Mouse (Mus musculus) mouse embryonic stem cell (cell line): ENCODE measurements around the gene Terb1.

Source experiments
- in situ Hi-C, 2 experiments: fragments of 300-500 bp; cut with MboI; formaldehyde crosslinking; loops; 1 replicate in 1 of 2; 3 replicates in 1 of 2; pipeline ENCODE4 v1.14.3; 2019 to 2020; ENCODE audit warnings: low sequenced_read_pairs in 2 of 2, low pct_unique_long_range_greater_than_20kb in 1 of 2, mixed read lengths in 1 of 2; ENCODE audit not compliant: unreplicated experiment in 1 of 2

Terb1 gene

DNA sequence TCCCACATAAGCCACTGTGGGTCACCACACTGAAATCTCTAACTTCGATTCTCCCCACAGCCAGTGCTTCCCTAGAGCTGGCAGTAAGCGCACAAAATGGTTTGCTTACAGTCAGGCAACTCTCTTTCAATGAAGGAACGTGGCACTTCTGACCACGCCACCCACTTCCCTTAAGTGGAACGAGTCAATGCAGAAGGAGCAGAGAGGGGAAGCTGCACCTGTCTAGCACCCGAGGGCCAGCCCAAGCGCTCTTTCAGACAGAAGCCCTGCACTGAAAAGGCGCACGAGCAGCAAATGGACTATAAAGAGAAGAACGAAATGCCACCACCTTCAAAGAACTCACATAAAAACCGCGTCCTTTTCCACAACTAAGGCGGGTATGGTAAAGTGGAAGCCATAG lies 82.0 kb downstream of the Terb1 start:
- in situ Hi-C loops: no loop called here

DNA sequence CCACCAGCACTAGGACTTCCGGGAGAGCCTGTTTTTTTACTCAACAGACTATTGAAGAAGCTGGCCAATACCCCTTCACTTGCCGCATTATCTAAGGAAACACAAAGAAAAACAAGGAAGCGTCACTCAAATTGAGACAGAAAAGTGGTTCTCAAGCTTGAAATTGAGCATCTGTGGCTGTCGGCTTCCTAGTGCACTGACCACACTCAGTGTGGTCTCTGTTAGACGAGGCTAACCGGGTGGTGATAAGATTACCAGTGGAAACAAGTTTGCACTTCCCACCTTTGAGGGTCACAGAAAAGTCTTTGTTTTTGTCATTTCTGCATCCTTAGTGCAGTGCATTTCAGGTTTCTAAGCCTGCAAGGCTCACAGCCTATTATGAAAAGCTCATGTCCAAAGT lies 87.4 kb downstream of the Terb1 start:
- in situ Hi-C loops: no loop called here

DNA sequence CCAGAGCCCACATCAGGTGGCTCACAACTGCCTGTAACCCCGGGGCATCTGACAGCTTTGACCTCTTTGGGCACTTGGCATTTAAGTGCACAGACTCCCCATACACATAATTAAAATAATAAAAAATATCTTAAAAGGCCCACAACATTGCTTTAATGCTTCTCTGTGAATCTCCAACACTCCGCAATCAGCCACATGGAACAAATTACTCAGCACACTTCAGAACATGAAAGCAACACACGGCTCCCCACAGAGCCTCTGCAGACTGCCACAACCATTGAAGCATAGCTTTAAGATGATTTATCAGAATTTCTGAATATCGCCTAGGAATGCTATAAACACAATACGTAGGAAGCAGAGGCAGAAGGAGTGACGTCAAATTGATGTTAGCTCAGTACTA lies 93.7 kb downstream of the Terb1 start:
- in situ Hi-C loops: no loop called here

DNA sequence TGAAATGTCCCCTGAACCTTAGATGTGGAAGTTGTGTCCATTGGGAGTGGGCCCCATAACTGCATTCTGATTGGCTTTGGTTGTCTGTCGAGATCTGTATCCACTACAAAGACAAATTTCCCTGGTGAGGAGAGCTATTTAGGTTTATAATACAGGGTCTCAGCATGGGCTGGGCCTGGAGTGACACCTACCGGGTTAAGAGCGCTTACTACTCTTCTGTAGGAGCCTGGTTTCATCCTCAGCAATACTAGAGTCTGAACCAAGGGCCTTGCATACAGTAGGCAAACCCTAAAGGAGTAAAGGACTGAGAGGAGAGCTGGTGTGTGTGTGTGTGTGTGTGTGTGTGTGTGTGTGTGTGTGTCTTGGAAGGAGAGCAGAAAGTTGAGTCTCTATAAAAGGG lies 95.5 kb downstream of the Terb1 start:
- in situ Hi-C loops: no loop called here

DNA sequence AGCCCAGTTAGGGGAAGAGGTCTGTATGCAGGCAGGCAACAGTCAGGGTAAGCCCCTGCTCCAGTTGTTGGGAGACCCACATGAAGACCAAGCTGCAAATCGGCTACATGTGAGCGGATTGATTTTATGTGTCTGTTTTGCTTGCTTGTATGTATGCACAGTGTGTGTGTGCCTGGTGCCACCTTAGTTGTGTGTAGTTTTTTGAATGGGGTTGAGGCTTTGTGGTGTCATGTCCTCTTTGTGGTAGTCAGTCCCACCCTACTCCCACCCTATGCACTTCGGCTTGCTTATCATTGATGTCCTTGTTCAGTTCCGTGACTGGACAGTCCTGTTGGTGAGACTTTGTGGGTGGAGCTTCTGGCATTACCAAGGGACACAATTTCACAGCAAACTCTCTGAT lies 95.9 kb downstream of the Terb1 start:
- in situ Hi-C loops: no loop called here

DNA sequence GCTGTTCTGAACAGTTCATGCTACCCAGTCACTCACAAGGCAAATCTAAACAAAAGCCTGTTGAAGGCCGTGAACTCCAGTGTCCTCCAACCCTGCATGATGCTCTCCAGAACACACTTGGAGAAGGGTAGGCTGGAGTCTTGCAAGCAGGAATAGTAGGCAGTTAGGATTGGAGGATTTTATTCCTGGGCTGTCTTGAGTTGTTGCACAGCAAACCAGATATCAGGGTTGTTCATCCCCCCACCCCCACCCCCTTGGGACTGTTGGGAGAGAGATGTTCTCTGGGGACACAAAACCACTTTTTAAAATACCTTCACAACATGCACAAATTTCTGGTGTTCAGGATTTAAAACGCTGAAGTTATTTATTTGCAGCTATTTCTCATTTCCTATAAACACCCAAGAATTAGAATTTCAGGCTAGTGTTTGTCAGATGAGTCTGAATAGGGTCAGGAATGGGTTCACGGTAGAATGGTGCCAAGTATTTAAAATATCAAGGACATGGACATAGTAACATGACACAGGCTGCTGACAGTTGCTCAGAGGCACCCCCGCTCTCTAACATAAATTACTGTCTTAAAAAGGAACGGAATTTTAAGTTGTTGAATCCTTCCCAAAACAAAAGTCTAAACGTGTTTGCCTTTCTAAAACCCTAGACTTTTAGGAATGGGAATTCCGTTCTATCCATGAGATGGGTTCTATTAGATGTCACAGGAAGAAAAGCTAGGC lies 96.7 kb downstream of the Terb1 start:
- in situ Hi-C loops: no loop called here

DNA sequence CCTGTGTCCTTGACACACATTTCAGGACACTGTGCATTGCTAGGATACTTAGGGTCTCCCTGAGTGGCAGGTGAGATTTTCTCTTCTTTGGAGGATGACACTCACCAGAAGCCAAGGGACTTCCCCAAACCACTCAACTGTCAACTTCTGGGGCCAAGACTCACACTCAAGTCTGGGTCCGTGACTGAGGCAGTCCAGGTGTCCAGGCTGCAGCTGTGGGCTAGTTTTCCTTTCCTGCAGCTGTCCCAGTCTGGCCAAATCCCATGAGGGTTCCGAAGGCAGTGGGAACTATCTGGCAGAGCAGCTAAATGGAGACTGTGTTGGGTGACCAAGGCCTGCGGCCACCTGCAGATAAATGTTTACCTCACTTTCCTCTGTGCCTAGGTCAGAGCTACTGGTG lies 97.7 kb downstream of the Terb1 start:
- in situ Hi-C loops: no loop called here

DNA sequence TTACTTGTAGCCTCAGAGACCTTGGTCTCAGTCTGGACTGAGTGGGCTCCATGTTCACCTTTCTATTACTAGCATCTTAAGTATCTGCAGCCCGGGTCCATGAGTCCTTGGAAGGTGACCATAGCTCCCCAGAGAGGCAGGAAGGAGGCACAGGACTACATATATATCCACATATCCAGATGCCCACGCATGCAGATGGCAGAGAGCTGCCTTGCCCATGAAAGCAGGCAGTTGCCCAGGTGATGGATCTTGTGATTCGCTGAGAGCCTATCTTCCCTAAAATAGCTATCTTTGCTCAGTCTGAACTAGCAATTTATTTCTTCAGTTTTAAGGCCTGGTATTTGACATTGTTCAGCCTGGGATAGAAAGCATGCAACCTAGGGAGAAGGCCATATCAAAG lies 98.2 kb downstream of the Terb1 start:
- in situ Hi-C loops: no loop called here

DNA sequence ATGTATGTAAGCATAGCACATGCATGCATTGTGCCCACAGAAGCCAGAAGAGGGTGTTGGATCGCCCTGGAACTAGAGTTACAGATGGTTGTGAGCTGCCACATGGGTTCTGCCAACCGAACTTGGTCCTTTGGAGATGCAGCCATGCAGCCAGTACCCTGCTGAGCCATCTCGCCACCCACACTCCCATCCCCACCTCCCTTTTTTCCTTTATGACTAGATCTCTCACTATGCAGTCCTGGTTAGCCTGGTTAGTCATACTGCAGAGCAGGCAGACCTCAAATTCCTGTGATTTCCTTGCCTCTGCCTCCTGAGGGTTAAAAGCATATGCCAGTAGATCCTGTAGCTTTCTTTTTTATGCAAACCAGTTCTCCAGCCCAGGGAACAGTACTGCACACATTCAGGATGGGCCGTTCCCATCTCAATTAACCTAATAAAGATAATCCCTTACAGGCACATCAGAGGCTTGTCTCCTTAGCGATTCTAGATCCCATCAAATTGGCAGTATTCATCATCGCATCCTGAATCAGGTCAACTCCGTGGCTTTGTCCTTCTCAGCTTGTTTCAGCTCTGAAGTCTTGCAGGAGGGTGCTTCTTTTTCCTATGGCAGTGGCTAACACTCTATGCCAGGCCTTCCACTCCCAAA lies 99.0 kb downstream of the Terb1 start:
- in situ Hi-C loops: no loop called here

DNA sequence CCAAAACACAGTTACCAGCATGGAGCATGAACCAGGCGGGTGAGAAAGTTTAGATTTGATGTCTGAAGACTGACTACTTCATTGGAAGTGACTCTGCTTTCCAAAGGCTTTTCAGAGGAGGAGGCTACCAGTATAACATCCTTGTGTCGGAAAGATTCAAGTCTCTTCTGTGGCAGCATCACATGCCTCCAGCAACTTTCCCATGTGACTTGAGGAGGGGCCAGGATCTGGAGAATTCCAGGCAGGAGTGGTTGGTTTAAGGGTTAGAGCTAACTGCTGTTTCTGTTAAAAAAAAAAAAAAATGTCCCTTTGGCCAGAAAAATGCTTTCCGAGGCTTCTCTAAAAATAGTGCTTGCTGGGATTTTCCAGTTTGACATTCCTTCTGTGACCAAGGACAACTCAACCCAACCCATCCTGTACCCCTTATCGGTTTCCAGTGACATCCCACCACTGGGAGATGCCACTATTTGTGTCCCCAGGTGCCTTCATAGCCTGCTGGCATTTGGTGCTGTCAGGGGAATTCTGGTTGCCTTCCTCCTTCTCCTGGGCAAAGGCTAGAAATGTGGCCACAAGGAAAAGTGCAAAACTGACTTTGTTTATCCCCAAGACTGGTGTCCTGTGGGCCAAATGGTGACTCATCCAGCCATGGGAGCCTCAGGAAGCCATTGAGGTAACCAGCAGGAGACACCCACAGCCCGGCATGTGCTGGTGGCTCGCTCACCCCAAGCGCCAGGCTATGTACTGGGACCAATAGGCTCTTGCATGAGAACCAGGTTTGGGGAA lies 101.2 kb downstream of the Terb1 start:
- in situ Hi-C loops: no loop called here

DNA sequence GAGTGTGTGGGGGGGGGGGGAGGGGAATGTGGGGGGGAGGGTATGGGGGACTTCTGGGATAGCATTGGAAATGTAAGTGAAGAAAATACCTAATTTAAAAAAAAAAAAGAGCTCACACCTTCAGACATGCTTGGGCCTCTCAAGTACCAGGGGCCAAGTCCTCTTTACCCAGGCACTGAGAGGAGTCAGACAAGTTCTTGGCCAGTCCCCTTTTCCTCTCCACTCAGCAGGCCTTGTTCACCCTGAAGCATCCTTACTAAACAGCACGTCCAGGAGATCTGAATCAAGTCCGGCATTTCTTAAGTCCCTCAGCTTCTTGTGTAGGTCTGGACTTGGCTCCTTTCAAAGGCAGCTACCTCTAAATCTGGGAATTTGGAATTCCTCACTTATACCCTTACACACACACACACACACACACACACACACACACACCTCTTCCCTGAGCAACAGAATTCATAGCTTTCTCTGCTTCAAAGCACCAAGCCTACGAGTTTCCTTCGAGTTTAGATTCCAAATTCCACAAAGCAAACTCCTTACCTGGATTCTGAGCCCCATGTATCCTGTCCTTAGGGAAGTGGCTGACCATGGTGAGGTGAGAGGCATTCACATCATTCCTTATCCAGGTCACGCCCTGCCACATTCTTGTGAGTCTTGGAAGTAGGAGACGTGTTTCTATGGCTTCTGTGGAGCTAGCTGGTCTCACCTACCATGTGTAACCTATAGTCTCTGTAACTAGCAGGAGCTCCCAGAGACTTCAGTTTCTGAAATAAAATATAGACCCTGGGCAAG lies 103.2 kb downstream of the Terb1 start:
- in situ Hi-C loops: no loop called here

DNA sequence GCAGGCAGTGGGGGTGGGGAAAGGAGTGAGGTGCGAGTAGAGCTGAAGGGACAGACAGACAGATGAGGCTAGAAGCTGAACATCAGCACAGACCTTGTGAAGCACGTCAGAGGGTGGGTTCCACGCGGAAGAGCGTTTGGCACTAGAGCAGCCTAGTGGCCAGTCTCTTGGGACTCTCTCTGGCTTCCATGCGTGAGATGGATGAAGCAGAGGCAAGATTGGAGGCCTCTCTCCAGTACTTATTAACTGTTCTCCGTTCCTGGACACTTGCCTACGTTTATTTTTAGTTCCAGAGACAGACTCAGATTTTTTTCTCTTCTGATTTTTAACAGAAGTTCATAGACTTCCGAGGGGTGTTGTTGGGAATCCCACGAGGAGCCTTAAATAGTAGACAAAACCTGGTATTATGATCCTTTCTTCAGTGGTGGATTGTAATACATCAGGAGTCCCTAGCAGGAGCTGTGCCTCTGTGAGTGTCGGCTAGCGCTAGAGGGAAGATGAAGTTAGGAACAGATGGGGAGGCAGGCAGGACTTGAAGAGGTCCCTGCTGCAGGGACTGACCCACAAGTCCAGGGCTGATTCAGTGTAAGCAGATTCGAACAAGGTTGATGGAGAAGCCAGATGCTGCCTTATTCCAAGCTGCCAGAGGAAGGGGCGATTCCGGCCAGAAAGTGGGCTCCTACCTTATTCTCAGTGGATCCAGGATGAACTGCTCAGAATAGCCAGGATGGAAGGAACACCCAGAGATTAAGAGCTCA lies 104.1 kb downstream of the Terb1 start:
- in situ Hi-C loops: no loop called here

DNA sequence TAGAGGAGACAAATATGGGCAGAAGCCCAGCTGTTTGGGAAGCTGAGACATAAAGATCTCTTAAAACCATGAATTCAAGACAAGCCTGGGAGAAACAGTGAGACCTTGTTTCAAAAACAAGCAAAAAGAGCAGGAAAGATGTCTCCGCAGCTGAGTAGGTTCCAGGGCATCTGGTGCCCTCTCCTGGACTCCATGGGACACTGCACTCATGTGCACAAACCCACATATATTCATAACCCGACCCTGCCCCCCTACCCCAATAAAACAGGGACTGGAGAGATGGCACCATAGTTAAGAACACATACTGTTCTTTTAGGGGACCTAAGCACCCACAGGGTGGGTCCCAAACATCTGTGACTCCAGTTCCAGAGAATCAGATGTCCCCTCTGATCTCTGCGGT lies 106.1 kb downstream of the Terb1 start:
- in situ Hi-C loops: loop anchor here in 1 of 2 experiments (5.0 kb wide), 1 partner anchor 61 kb away; no protein-coding TSS in a partner anchor
